Mouse (Mus musculus) frontal cortex, adult 2 months (tissue): Measurements from ENCODE around the gene Spag16. TPM values are rescaled to one million over a fixed set of nuclear protein-coding genes. Genes with fewer than 3 reads are reported as not detected.

Experiments
- DNase-seq, 2 experiments: peaks; one replicate each; pipeline ENCODE4 v3.0.0; 2022; ENCODE audit warnings: low spot score in 1 of 2; ENCODE audit errors: extremely low spot score in 1 of 2
- polyA plus RNA-seq: library from polyadenylated mRNA; depleted of rRNA; stranded (reverse); fragments of >200 nt; gene quantifications from 2 replicates; pipeline ENCODE4 v1.2.3, GENCODE M21; 2012; rRNA removed

The Spag16 gene
- polyA plus RNA-seq, 1 experiment, result 0.68 TPM

DNA sequence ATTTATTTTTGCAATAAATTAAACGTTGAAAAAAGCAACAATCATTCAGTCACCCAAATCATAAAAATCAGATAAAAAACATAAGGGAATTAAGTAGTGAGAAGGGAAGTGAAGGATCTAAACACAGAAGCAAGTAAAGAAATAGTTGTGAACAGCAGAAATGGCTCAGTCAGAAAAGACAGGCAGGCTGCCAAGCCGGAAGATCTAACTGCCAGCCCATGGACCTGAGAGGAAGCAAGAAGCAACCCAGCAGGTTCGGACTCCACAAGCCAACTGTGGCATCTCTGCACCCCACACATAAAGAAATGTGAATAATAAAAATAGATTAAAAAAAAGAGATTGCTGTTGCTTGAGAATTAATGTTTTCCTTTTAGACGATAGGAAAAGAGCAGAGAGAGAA lies 545.0 kb downstream of the Spag16 start:
- peak in 1 of 2 experiments; percentile 41 for DNase-seq

DNA sequence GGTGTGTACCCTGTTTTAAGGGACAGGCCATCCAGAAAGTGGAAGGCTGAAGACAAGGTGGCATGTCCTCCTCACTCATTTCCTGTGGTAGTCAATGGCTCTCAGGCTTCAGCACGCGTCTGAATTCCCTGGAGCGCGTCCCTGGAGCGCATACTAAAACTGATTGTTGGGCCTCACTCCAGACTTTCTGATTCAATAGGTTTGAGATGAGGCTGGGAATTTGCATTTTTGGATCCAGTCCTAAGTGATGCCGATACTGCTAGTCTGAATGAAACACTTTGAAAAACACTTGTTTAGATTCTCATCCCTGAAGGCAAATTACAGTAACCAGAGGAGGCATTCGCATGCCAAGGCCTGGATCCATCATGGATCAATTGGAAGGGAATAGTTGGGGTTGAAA lies 553.3 kb downstream of the Spag16 start:
- DNase-seq, result peak in 1 of 2 experiments; percentile 22

DNA sequence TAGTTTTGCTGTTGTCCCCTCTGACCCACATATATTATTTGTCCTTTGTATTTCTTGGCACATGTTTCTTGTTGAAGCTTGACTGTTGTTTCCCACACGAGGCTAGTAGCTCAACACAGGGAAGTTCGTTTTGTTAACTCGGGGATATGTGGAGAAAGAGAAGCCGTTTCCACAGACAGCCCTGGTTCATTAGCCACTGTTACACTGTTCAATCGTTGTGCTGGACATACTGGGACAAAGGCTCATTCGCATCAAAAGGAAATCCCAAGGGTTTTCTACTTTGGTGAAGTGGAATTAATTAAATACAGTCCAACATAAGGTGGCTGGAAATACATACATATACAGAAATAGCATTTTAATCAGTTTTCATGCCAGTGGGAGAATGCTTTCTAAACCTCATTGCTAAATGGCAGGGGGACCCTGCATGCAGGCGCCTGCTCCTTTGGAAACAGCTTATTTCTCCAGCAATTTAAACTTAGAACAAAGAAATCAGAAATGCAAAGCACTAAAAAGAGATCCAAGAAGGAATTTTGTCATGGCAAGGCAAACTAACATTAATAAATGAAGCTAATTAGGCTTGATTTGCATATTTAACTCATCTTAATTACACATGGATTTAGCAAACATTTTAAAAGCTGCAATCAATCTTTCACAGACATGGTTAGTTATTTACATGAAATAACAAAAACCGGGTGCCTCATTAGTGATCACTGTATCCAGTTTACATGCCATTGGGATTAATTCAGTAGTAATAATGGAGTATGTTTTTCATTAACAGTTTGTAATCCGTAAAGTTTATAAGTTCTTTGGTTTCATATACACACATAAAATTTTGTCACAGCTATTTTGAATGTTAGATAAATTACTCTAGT lies 615.7 kb downstream of the Spag16 start:
- no peak for DNase-seq

DNA sequence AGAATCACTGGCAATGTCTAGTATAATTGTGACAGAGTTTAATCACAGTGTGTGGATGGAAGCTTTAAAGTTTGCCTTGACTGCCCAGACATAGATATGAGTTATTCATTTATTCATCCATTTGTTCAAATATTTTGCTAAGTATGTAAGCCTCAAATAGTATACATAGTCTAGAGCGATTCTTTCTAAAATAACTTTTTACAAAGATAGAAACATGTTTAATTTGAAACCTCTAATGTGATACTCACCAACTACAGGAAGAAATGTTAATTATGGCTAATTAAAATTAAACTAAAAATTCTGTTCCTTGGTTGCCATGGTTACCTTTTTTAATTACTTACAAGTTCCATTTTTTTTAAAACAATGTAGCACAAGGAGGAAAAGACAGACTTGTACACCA lies 653.1 kb downstream of the Spag16 start:
- DNase-seq, result no peak

DNA sequence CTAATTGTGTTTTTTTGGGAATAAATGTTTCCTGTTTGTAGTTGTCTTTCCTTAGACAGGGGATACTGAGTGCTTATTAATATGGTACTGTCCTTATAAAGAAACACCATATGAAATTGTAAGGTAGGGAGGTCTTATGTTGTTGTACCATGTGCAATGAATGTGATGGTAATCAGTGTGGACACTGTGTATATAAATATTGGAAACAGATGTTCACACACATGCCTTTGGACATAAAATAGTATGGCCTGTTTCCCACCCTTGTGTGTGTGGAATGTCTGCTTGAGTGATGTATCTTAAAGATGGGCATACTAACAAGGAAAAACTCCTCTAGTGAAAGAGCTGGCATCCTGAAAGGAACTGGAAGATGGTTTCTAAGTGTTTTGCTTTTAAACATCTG lies 692.1 kb downstream of the Spag16 start:
- DNase-seq, result no peak

DNA sequence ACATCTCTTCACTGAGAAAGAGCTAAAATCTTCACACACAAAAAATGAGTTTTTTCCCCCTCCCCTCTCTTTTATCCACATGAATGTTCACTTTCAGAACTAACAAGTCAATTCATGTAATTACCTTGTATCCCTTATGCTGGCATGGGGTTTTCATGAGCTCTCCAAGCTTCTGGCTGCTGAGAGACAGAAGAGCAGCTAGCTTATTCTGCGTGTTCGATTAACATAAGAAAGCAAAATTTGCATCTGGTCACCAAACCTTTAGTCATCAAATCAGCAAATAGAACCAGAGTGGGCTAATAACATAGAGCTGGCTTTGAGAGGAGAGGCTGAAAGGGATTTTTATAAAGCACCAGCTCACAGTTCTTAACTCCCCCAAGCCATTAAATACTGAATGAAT lies 700.4 kb downstream of the Spag16 start:
- no peak for DNase-seq

DNA sequence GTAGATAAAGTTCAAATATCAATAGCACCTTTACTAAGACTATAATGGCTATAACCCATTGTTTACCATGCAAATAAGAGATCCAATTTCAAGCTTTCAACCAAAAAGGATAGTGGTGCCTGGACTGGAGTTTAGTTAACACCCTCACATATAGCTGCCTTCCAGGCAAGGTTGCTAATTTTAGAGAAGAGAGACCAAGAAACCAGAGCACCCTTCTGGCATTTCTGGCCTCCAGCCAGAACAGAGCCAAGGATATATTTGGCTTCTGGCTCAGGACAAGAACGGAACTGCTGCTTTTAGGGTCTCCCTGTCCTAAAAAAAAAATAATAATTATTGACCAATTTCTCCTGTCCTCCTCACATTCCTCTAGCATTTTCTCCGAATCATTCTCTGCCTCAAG lies 703.0 kb downstream of the Spag16 start:
- peak in 1 of 2 experiments; percentile 49 for DNase-seq

DNA sequence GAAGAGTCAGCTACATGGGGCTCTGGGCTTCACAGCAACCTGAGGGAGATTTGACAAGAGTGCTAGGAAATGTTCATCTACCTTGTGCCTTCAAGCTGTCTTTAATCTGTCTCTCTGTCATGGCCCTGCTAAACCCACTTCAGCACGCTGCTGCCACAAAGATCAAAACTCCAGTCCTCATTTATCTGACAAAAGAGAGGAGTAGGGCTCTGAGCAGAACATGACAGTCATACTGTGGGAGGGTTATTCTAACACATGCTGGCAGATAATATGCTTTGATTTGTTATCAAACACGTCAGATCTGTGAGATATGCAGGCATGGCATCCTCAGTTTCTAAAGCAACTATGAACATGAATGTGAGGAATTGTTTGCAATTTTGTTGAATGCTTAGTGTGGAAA lies 725.1 kb downstream of the Spag16 start:
- DNase-seq, result no peak

DNA sequence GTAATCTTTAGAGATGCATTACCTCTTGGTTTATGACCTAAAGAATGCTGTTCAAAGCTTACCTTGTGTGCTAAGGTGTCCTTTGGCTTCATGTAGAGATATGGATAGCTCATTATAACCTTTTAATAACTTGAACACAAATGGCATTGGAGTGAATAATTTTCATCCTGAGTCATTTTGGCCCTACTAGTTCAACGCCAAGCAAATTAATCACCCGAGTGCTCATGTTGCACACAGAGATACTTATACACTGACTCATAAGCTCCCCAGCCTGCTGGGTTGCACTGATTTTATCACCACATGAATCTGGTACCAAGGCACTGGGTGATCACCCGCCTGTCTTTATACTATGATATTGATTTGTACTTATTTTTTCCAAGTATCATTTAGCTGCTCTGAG lies 795.0 kb downstream of the Spag16 start:
- DNase-seq, result no peak

DNA sequence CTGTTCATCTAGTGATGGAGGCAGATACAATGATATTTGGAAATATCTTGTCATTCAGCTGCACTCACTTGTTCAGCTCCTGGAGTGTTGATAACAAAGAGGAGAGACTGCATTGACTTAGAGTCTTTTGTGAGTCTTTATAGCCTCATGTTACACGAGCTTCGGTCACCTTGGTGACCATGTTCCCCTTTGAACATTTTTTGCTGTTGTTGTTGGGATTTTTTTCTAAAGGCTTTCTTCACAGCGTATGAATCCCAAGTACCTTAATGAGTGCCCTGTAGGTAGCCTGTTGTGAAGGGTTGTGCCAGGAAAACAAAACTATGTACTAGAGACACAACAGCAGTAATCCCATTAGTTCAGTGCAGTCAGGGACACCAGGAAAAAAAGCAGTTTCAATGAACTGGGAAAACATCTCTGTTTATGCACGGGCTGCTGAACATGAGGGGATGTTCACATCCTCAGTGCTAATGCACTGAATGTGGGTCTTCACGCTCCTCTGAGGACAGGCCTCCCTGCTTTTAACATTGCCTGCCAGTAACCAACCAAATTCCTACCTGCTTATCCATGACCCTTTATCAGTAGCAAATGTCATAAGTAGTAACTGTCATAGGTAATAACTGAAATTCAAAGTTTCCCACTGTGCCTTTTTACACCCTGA lies 798.2 kb downstream of the Spag16 start:
- no peak for DNase-seq

DNA sequence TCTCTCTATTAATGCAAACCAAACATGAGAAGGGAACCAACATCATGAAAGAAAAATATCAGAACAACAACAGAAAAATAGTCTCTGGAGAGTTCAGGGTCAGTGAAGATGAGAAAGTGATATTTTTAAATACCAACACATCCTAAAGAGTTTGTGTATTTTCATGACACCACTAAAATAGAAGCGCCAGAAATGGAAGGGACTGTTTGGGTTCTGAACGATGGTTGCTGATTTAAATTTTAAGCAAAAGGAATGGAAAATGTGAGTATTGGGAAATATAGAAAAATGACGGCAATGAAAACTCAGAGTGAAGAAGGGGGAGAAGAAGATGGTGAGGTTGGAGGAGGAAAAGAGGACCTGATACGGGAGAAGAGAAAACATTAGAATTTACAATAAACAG lies 825.9 kb downstream of the Spag16 start:
- no peak for DNase-seq

DNA sequence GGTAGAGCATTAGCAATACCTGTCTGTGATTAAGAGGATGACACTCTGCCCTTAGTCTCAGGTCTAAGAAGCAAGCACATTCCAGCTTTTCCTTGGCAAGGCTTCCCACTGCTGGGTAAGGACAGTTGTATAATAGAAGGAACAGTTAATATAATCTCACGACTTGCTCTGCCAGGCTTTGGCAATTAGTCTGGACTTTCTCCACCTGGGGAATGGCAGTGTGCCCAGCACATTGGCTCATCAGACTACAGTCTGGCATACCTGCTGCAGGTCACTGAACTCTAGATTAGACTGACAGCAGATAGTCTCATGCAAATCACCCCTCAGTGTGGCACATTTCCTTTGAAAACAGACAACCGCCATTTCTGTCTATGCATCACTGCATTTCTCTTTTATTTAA lies 865.8 kb downstream of the Spag16 start:
- DNase-seq, result no peak

DNA sequence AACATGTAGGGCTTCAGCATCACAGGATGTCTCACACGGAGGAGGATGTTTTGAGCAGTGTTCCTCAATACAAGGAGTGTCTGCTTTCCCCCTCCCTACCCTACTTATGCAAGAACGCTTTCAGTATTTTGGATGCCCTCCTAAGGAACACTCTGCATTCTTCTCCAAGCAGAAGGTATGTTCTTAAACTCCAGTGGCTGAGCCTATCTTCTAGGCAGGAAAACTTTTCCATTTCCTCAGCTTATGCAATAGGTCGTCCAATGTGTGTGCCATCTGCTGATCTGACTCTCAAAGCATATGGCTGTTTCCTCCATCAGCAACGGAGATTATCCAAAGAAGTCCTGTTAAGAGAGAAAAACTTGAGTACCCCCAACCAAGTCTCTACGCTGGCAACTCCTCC lies 873.5 kb downstream of the Spag16 start:
- peak in 1 of 2 experiments; percentile 11 for DNase-seq

DNA sequence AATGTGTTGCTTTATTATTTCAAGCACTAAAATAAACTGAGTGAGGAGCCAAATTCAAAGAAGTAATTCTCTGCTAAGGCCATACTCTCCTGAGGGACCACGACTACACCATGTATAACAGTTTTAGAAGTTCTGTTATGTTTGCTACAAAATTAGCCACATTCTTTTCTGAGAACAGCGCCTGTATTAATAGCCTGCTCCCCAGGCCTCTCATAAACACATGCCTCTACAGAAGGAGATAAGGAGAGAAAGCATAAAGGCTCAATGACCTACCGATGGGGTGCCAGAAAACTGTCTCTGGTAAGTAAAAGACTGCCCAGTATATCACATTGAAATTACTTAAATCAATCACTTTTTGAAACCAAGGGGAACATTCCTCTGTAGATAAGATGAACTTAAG lies 877.2 kb downstream of the Spag16 start:
- DNase-seq, result no peak

DNA sequence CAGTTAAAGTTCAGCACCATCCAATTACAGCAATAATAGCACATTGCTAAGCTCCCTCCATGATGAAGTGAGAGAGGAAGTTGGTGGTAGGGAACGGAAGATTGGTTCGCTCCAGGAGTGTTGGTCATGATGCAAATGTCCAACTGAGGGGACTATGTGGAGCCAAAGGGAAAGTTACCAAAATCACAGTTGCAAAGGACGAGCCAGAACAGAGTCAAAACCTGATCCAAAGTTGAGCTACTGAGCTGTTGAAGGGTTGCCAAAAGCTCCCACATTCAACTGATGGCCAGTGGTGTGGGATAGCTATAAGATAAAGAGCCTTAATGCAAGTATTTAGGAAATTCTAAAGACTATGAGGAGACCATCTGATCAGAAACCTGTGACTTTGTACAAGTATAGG lies 879.1 kb downstream of the Spag16 start:
- no peak for DNase-seq

DNA sequence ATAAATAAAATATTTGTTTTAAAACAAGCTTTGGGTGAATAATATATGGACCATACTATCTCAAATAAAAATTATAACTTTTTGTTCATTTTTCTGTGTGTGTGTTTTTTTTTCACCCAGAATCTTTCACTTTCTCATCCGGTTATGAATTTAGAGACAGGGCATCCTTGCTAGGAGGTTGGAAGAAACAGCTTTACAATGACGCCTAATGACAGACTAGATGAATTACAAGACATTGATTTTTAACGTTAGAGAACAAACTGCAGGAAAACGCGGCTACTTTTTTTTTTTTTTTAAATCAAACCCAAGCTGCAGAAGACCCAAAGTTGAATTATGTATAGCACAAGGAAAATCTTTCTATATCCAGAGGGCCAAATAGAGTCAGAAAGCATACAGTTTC lies 898.3 kb downstream of the Spag16 start:
- DNase-seq, result peak in 1 of 2 experiments; percentile 8

DNA sequence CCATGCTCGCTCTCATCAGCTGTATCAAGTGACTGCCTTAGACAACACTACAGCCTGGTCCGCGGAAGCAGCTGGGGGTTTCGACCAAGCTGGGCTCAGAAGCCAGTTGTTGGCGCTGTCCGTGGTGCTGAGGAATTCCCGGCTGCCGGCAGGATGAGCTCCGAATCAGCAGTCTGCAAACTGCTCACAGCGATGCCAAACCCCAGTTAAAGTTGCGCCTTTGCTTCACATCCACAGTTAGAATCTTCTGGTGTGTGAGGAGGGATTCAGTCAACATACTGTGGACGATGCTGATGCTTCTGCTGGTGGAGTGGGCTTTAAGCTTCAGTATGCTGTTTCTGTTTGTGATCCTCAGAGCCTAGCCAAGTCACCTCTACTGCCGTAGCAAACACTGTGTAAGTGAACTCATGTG lies 898.9 kb downstream of the Spag16 start, which contains the start of gene Vwc2l:
Gene Vwc2l, plus strand, starts transcription at position 61 of the 412 bp plus-strand sequence.
- DNase-seq, result peak in 1 of 2 experiments; percentile 60

Other genes starting within 250 kb of the Spag16 start
- 1.9 and 2.1 TPM in 2 replicates for gene Ikzf2, start 139.7 kb upstream of the Spag16 start, polyA plus RNA-seq